9 mouse cellular contexts compared by ENCODE assay signal in genomic region chr15:99701640-99701998, GRCm38 (mm10). TPM values are rescaled to one million over a fixed set of nuclear protein-coding genes. Genes with fewer than 3 reads are reported as not detected.
DNase-seq lines count a peak whose midpoint lies in the region; ATAC-seq and TF ChIP-seq lines count a peak whose summit lies in the region.
"Not testable (repeated sequence)": the region's sequence is repeated elsewhere in the genome, so short reads cannot be mapped to it uniquely, and the experiment has no call there.
"Had no signal": no experiment of that assay in that cellular context is flagged by ENCODE, and none has a peak within 500 bp of the region (broad histone marks: within the 10 kb centered on the region; RNA-seq: fewer than 3 reads in every experiment).

No protein-coding gene starts in this region.

- peak overlapping the region; percentile 86; the same call in 1 of the 2 replicates for H3K9ac ChIP-seq in embryonic facial prominence, embryonic 12.5 days
- H3K9ac ChIP-seq in forebrain, postnatal 0 days: peak overlapping the region; percentile 97
- H3K9ac ChIP-seq in hindbrain, embryonic 12.5 days: 0 out of 2 replicates have a peak overlapping the region, but pooled peaks have one; percentile 95
- peak overlapping the region; percentile 99 for H3K9ac ChIP-seq in kidney, embryonic 16.5 days (replicated peaks; ENCODE audit: low read length)
- H3K9ac ChIP-seq in liver, embryonic 13.5 days: peak overlapping the region; percentile 95
- peak overlapping the region; percentile 98; the same call in 1 of the 2 replicates for H3K9ac ChIP-seq in midbrain, embryonic 11.5 days (ENCODE audit: low read length)

- peak overlapping the region; percentile 89 for H3K4me3 ChIP-seq in E14TG2a.4 (replicated peaks; ENCODE audit: low read length)
- peak overlapping the region; percentile 77 for H3K4me3 ChIP-seq in embryonic facial prominence, embryonic 12.5 days
- peak overlapping the region; percentile 97 for H3K4me3 ChIP-seq in forebrain, postnatal 0 days (ENCODE audit: low read depth, low read length)
- H3K4me3 ChIP-seq in hindbrain, embryonic 12.5 days: peak overlapping the region; percentile 85
- peak overlapping the region; percentile 90 for H3K4me3 ChIP-seq in kidney, embryonic 16.5 days (ENCODE audit: low read length)
- H3K4me3 ChIP-seq in liver, embryonic 13.5 days (replicated peaks): peak overlapping the region; percentile 90
- peak overlapping the region; percentile 92 for H3K4me3 ChIP-seq in midbrain, embryonic 11.5 days (ENCODE audit: low read depth, low read length)
- H3K4me3 ChIP-seq in olfactory bulb, adult 2 months (ENCODE audit: insufficient read depth, low read depth, low read length): peak overlapping the region; percentile 83

- not testable (repeated sequence) for H3K9me3 ChIP-seq in E14TG2a.4 (ENCODE audit: low read length); embryonic facial prominence, embryonic 12.5 days; forebrain, postnatal 0 days (ENCODE audit: low read length); hindbrain, embryonic 12.5 days (replicated peaks); kidney, embryonic 16.5 days (ENCODE audit: low read length); liver, embryonic 13.5 days (replicated peaks); midbrain, embryonic 11.5 days (ENCODE audit: control insufficient read depth, low read length)

- 45% methylated on average over 16 of the region's 16 CpGs for WGBS in embryonic facial prominence, embryonic 12.5 days
- 44% methylated on average over 16 of the region's 16 CpGs for WGBS in forebrain, postnatal 0 days
- 49% methylated on average over 16 of the region's 16 CpGs for WGBS in hindbrain, embryonic 12.5 days
- 45% methylated on average over 16 of the region's 16 CpGs for WGBS in kidney, embryonic 16.5 days
- WGBS in liver, embryonic 13.5 days (ENCODE audit: insufficient replicate concordance): 33% methylated on average over 16 of the region's 16 CpGs
- WGBS in midbrain, embryonic 11.5 days: 48% methylated on average over 16 of the region's 16 CpGs
- 36% methylated on average over 16 of the region's 16 CpGs for WGBS in olfactory bulb, adult 2 months

- not testable (repeated sequence) for TF ChIP-seq POLR2A in olfactory bulb, adult 2 months (IDR thresholded peaks at IDR 0.05; ENCODE audit: insufficient read depth, low read depth, low read length)

- not testable (repeated sequence) for TF ChIP-seq CTCF in E14TG2a.4 (conservative IDR thresholded peaks at IDR 0.05; ENCODE audit: low read length); forebrain, postnatal 0 days (IDR thresholded peaks at IDR 0.05; ENCODE audit: low read depth); olfactory bulb, adult 2 months (IDR thresholded peaks at IDR 0.05; ENCODE audit: insufficient read depth, low read depth, low read length)

- peak overlapping the region; percentile 84 for H3K4me2 ChIP-seq in embryonic facial prominence, embryonic 12.5 days (replicated peaks)
- peak overlapping the region; percentile 83 for H3K4me2 ChIP-seq in forebrain, postnatal 0 days (ENCODE audit: low read depth)
- peak overlapping the region; percentile 89 for H3K4me2 ChIP-seq in hindbrain, embryonic 12.5 days (replicated peaks)
- peak overlapping the region; percentile 59 for H3K4me2 ChIP-seq in kidney, embryonic 16.5 days (replicated peaks; ENCODE audit: low read depth, low read length)
- H3K4me2 ChIP-seq in liver, embryonic 13.5 days: peak overlapping the region; percentile 72
- H3K4me2 ChIP-seq in midbrain, embryonic 11.5 days: peak overlapping the region; percentile 24; the same call in 1 of the 2 replicates

- H3K27me3 ChIP-seq in E14TG2a.4 (ENCODE audit: insufficient read depth, low read length); embryonic facial prominence, embryonic 12.5 days; forebrain, postnatal 0 days (ENCODE audit: insufficient read depth, low read length); hindbrain, embryonic 12.5 days; kidney, embryonic 16.5 days (ENCODE audit: insufficient read depth, low read length); midbrain, embryonic 11.5 days (ENCODE audit: control insufficient read depth, insufficient read depth, low read length): not testable (repeated sequence)
- peaks cover 12% of the 10 kb centered on the region for H3K27me3 ChIP-seq in liver, embryonic 13.5 days

- not testable (repeated sequence) for DNase-seq in forebrain, postnatal 0 days; liver, embryonic 13.5 days; midbrain, embryonic 11.5 days (ENCODE audit: low spot score, missing footprints)

- not testable (repeated sequence) for ATAC-seq in embryonic facial prominence, embryonic 12.5 days (ENCODE audit: insufficient number of reproducible peaks, insufficient read depth, low FRiP score, low TSS enrichment); forebrain, postnatal 0 days; hindbrain, embryonic 12.5 days (ENCODE audit: low FRiP score); kidney, embryonic 16.5 days (ENCODE audit: low FRiP score, low TSS enrichment); liver, embryonic 13.5 days (ENCODE audit: low read depth)
- peak; percentile 2; the same call in 1 of the 2 replicates for ATAC-seq in midbrain, embryonic 11.5 days (ENCODE audit: low FRiP score)

- H3K36me3 ChIP-seq in E14TG2a.4 (ENCODE audit: insufficient read depth, low read length): peaks cover 21% of the 10 kb centered on the region
- peaks cover 28% of the 10 kb centered on the region for H3K36me3 ChIP-seq in embryonic facial prominence, embryonic 12.5 days
- H3K36me3 ChIP-seq in forebrain, postnatal 0 days (ENCODE audit: insufficient read depth): peaks cover 47% of the 10 kb centered on the region
- peaks cover 49% of the 10 kb centered on the region for H3K36me3 ChIP-seq in hindbrain, embryonic 12.5 days
- H3K36me3 ChIP-seq in kidney, embryonic 16.5 days (ENCODE audit: insufficient read depth, low read length): peaks cover 17% of the 10 kb centered on the region
- peaks cover 12% of the 10 kb centered on the region for H3K36me3 ChIP-seq in liver, embryonic 13.5 days
- not testable (repeated sequence) for H3K36me3 ChIP-seq in midbrain, embryonic 11.5 days (ENCODE audit: control insufficient read depth, insufficient read depth, low read length)

- H3K4me1 ChIP-seq in E14TG2a.4 (replicated peaks; ENCODE audit: low read depth, low read length): peaks cover 74% of the 10 kb centered on the region
- H3K4me1 ChIP-seq in embryonic facial prominence, embryonic 12.5 days: peaks cover 24% of the 10 kb centered on the region
- H3K4me1 ChIP-seq in forebrain, postnatal 0 days (ENCODE audit: insufficient read depth): peaks cover 20% of the 10 kb centered on the region
- peaks cover 29% of the 10 kb centered on the region for H3K4me1 ChIP-seq in hindbrain, embryonic 12.5 days
- peaks cover 32% of the 10 kb centered on the region for H3K4me1 ChIP-seq in kidney, embryonic 16.5 days (ENCODE audit: insufficient read depth, low read length)
- peaks cover 50% of the 10 kb centered on the region for H3K4me1 ChIP-seq in liver, embryonic 13.5 days (replicated peaks)
- peaks cover 26% of the 10 kb centered on the region for H3K4me1 ChIP-seq in midbrain, embryonic 11.5 days (ENCODE audit: control insufficient read depth, insufficient read depth, low read length)
- H3K4me1 ChIP-seq in olfactory bulb, adult 2 months (ENCODE audit: control insufficient read depth, insufficient read depth, low read length): peaks cover 35% of the 10 kb centered on the region

- H3K27ac ChIP-seq in embryonic facial prominence, embryonic 12.5 days: peak overlapping the region; percentile 94; the same call in 1 of the 2 replicates
- peak overlapping the region; percentile 98 for H3K27ac ChIP-seq in forebrain, postnatal 0 days (ENCODE audit: low read depth, low read length)
- H3K27ac ChIP-seq in hindbrain, embryonic 12.5 days: peak overlapping the region; percentile 44
- not testable (repeated sequence) for H3K27ac ChIP-seq in kidney, embryonic 16.5 days (ENCODE audit: low read length); liver, embryonic 13.5 days
- H3K27ac ChIP-seq in midbrain, embryonic 11.5 days (ENCODE audit: low read depth, low read length): peak overlapping the region; percentile 93; the same call in 1 of the 2 replicates
- H3K27ac ChIP-seq in olfactory bulb, adult 2 months (ENCODE audit: insufficient read depth, low read depth, low read length): 0 out of 2 replicates have a peak overlapping the region, but pooled peaks have one; percentile 16

RNA-seq across cellular contexts. Expression of gene Smarcd1, which starts 0.3 kb away (rescaled TPM):
- 67.4 and 80.2 TPM in 2 replicates for polyA plus RNA-seq in embryonic facial prominence, embryonic 12.5 days (2016; fragmentation: Nextera tagmentation; extraction: Ambion mirVana)
- total RNA-seq in forebrain, postnatal 0 days (2014; rRNA removed): 89.7 and 90.1 TPM in 2 replicates
- polyA plus RNA-seq in forebrain, postnatal 0 days (2015; fragmentation: Nextera tagmentation; extraction: Ambion mirVana): 93.6 and 107 TPM in 2 replicates
- polyA plus RNA-seq in hindbrain, embryonic 12.5 days (2016; fragmentation: Nextera tagmentation; extraction: Ambion mirVana): 123 and 141 TPM in 2 replicates
- polyA plus RNA-seq in kidney, embryonic 16.5 days (2015; fragmentation: Nextera tagmentation; extraction: Ambion mirVana): 49.8 and 56.3 TPM in 2 replicates
- polyA plus RNA-seq in liver, embryonic 13.5 days (2015; fragmentation: Nextera tagmentation; extraction: Ambion mirVana): 7.1 TPM in 2 replicates
- polyA plus RNA-seq in midbrain, embryonic 11.5 days (2014; fragmentation: Nextera tagmentation; extraction: Ambion mirVana): 111 and 113 TPM in 2 replicates
- polyA plus RNA-seq in olfactory bulb, adult 2 months (2012; ENCODE audit: insufficient read depth, insufficient read length, low replicate concordance, missing spikeins): 510 TPM in 1 of 2 replicates, not detected in the other

RNA-seq across cellular contexts. Expression of gene Gm17349, which starts 3.7 kb away (rescaled TPM):
- polyA plus RNA-seq in embryonic facial prominence, embryonic 12.5 days (2016; fragmentation: Nextera tagmentation; extraction: Ambion mirVana): not detected in 2 replicates
- total RNA-seq in forebrain, postnatal 0 days (2014; rRNA removed): not detected in 2 replicates
- not detected in 2 replicates for polyA plus RNA-seq in forebrain, postnatal 0 days (2015; fragmentation: Nextera tagmentation; extraction: Ambion mirVana)
- polyA plus RNA-seq in hindbrain, embryonic 12.5 days (2016; fragmentation: Nextera tagmentation; extraction: Ambion mirVana): not detected in 2 replicates
- polyA plus RNA-seq in kidney, embryonic 16.5 days (2015; fragmentation: Nextera tagmentation; extraction: Ambion mirVana): not detected in 2 replicates
- not detected in 2 replicates for polyA plus RNA-seq in liver, embryonic 13.5 days (2015; fragmentation: Nextera tagmentation; extraction: Ambion mirVana)
- not detected in 2 replicates for polyA plus RNA-seq in midbrain, embryonic 11.5 days (2014; fragmentation: Nextera tagmentation; extraction: Ambion mirVana)
- not detected in 2 replicates for polyA plus RNA-seq in olfactory bulb, adult 2 months (2012; ENCODE audit: insufficient read depth, insufficient read length, low replicate concordance, missing spikeins)
- total RNA-seq: monocyte, adult 5-6 weeks had no signal

RNA-seq across cellular contexts. Expression of gene Gpd1, which starts 15.7 kb away (rescaled TPM):
- polyA plus RNA-seq in embryonic facial prominence, embryonic 12.5 days (2016; fragmentation: Nextera tagmentation; extraction: Ambion mirVana): 0.34 and 0.54 TPM in 2 replicates
- total RNA-seq in forebrain, postnatal 0 days (2014; rRNA removed): 6.0 and 6.1 TPM in 2 replicates
- polyA plus RNA-seq in forebrain, postnatal 0 days (2015; fragmentation: Nextera tagmentation; extraction: Ambion mirVana): 3.9 and 4.3 TPM in 2 replicates
- 0.69 and 0.92 TPM in 2 replicates for polyA plus RNA-seq in hindbrain, embryonic 12.5 days (2016; fragmentation: Nextera tagmentation; extraction: Ambion mirVana)
- polyA plus RNA-seq in kidney, embryonic 16.5 days (2015; fragmentation: Nextera tagmentation; extraction: Ambion mirVana): 45.4 and 46.1 TPM in 2 replicates
- 11.5 and 13.9 TPM in 2 replicates for polyA plus RNA-seq in liver, embryonic 13.5 days (2015; fragmentation: Nextera tagmentation; extraction: Ambion mirVana)
- 0.14 and 0.18 TPM in 2 replicates for polyA plus RNA-seq in midbrain, embryonic 11.5 days (2014; fragmentation: Nextera tagmentation; extraction: Ambion mirVana)
- not detected in 2 replicates for polyA plus RNA-seq in olfactory bulb, adult 2 months (2012; ENCODE audit: insufficient read depth, insufficient read length, low replicate concordance, missing spikeins)

RNA-seq across cellular contexts. Expression of gene Cox14, which starts 23.8 kb away (rescaled TPM):
- 148 and 161 TPM in 2 replicates for polyA plus RNA-seq in embryonic facial prominence, embryonic 12.5 days (2016; fragmentation: Nextera tagmentation; extraction: Ambion mirVana)
- total RNA-seq in forebrain, postnatal 0 days (2014; rRNA removed): 69.0 and 86.2 TPM in 2 replicates
- 177 and 209 TPM in 2 replicates for polyA plus RNA-seq in forebrain, postnatal 0 days (2015; fragmentation: Nextera tagmentation; extraction: Ambion mirVana)
- polyA plus RNA-seq in hindbrain, embryonic 12.5 days (2016; fragmentation: Nextera tagmentation; extraction: Ambion mirVana): 152 and 156 TPM in 2 replicates
- polyA plus RNA-seq in kidney, embryonic 16.5 days (2015; fragmentation: Nextera tagmentation; extraction: Ambion mirVana): 193 and 197 TPM in 2 replicates
- polyA plus RNA-seq in liver, embryonic 13.5 days (2015; fragmentation: Nextera tagmentation; extraction: Ambion mirVana): 71.6 and 80.5 TPM in 2 replicates
- polyA plus RNA-seq in midbrain, embryonic 11.5 days (2014; fragmentation: Nextera tagmentation; extraction: Ambion mirVana): 135 and 140 TPM in 2 replicates
- not detected in 2 replicates for polyA plus RNA-seq in olfactory bulb, adult 2 months (2012; ENCODE audit: insufficient read depth, insufficient read length, low replicate concordance, missing spikeins)

RNA-seq across cellular contexts. Expression of gene Asic1, which starts 31.5 kb away (rescaled TPM):
- polyA plus RNA-seq in embryonic facial prominence, embryonic 12.5 days (2016; fragmentation: Nextera tagmentation; extraction: Ambion mirVana): 6.2 and 6.7 TPM in 2 replicates
- total RNA-seq in forebrain, postnatal 0 days (2014; rRNA removed): 81.9 and 99.1 TPM in 2 replicates
- polyA plus RNA-seq in forebrain, postnatal 0 days (2015; fragmentation: Nextera tagmentation; extraction: Ambion mirVana): 24.7 and 28.1 TPM in 2 replicates
- polyA plus RNA-seq in hindbrain, embryonic 12.5 days (2016; fragmentation: Nextera tagmentation; extraction: Ambion mirVana): 48.6 and 61.6 TPM in 2 replicates
- 1.7 TPM in 2 replicates for polyA plus RNA-seq in kidney, embryonic 16.5 days (2015; fragmentation: Nextera tagmentation; extraction: Ambion mirVana)
- polyA plus RNA-seq in liver, embryonic 13.5 days (2015; fragmentation: Nextera tagmentation; extraction: Ambion mirVana): 0.53 and 0.57 TPM in 2 replicates
- 10.5 and 11.4 TPM in 2 replicates for polyA plus RNA-seq in midbrain, embryonic 11.5 days (2014; fragmentation: Nextera tagmentation; extraction: Ambion mirVana)
- polyA plus RNA-seq in olfactory bulb, adult 2 months (2012; ENCODE audit: insufficient read depth, insufficient read length, low replicate concordance, missing spikeins): not detected in 2 replicates
- total RNA-seq: monocyte, adult 5-6 weeks had no signal

Comparison
In these comparisons a context has a peak if more than half of its experiments do, and no peak if none do; other contexts are left out.
1. H3K4me2 ChIP-seq: peak in every context shown above with its lines; median percentile 89 in hindbrain, embryonic 12.5 days; 84 in embryonic facial prominence, embryonic 12.5 days; 83 in forebrain, postnatal 0 days; 72 in liver, embryonic 13.5 days; 59 in kidney, embryonic 16.5 days; 24 in midbrain, embryonic 11.5 days.